Mouse (Mus musculus) midbrain, postnatal 0 days (tissue): ENCODE results near the gene D17H6S53E. TPM values are rescaled to one million over a fixed set of nuclear protein-coding genes. Genes with fewer than 3 reads are reported as not detected.

Experiments used
- ATAC-seq: fragments of 200-750 bp; cut with Nextera tagmentation; 2 replicates; pipeline ENCODE4 v1.8.0; 2017; ENCODE audit warnings: moderate number of reproducible peaks, mild to moderate bottlenecking, moderate TSS enrichment, moderate library complexity; ENCODE audit not compliant: low FRiP score
- DNase-seq: peaks from one replicate; pipeline ENCODE4 v3.0.0-alpha.2; 2015; ENCODE audit warnings: low spot score
- H3K27ac ChIP-seq: fragments of 300-500 bp; sonication (generic); 2 replicates; pipeline ENCODE4 v1.5.1; 2014; ENCODE audit warnings: low read depth, mild to moderate bottlenecking, low read length, mixed read lengths
- H3K27me3 ChIP-seq: fragments of 300-500 bp; sonication (generic); 2 replicates; pipeline ENCODE4 v1.6.1; 2014; ENCODE audit warnings: low read length, control low read depth, mixed read lengths; ENCODE audit not compliant: insufficient read depth
- H3K36me3 ChIP-seq: fragments of 300-500 bp; sonication (generic); 2 replicates; pipeline ENCODE4 v1.6.1; 2014; ENCODE audit warnings: low read length, control low read depth, mixed read lengths; ENCODE audit not compliant: insufficient read depth
- H3K4me1 ChIP-seq: fragments of 300-500 bp; sonication (generic); 2 replicates; pipeline ENCODE4 v1.6.1; 2014; ENCODE audit warnings: mild to moderate bottlenecking, control low read depth, antibody characterized with exemption, low read length, mixed read lengths; ENCODE audit not compliant: insufficient read depth
- H3K4me2 ChIP-seq: fragments of 300-500 bp; sonication (generic); 2 replicates; pipeline ENCODE4 v1.6.1; 2014; ENCODE audit warnings: low read depth, mild to moderate bottlenecking, low read length, mixed read lengths; ENCODE audit not compliant: poor library complexity, severe bottlenecking
- H3K4me3 ChIP-seq: fragments of 300-500 bp; sonication (generic); 2 replicates; pipeline ENCODE4 v1.5.1; 2014; ENCODE audit warnings: low read depth, mild to moderate bottlenecking, low read length, moderate library complexity
- H3K9ac ChIP-seq: fragments of 300-500 bp; sonication (generic); replicated peaks from 2 replicates; pipeline ENCODE4 v1.6.1; 2014; ENCODE audit warnings: mild to moderate bottlenecking, low read length, moderate library complexity, mixed read lengths; ENCODE audit not compliant: poor library complexity, severe bottlenecking
- H3K9me3 ChIP-seq: fragments of 300-500 bp; sonication (generic); 2 replicates; pipeline ENCODE4 v1.6.1; 2016; ENCODE audit warnings: low read length, control low read depth
- CTCF ChIP-seq: IDR thresholded peaks from 2 replicates; pipeline ENCODE4 v1.5.1; 2016; ENCODE audit warnings: antibody characterized with exemption, mild to moderate bottlenecking
- WGBS: fragments of 180-500 bp; shearing (Covaris S2); extraction: QIAGEN DNeasy Blood & Tissue Kit; methylation state at CpG from one replicate; pipeline ENCODE4 v1.1.7; 2014; 5-methylcytosine and 5-hydroxymethylcytosine counted together
- polyA plus RNA-seq: library from polyadenylated mRNA; unstranded; fragments of >200 nt; fragmentation: Nextera tagmentation; extraction: Ambion mirVana; gene quantifications from 2 replicates; pipeline ENCODE4 v1.2.1, GENCODE M21; 2015
- total RNA-seq: library from RNA; depleted of rRNA; stranded (reverse); fragments of >200 nt; gene quantifications from 2 replicates; pipeline ENCODE4 v1.2.3, GENCODE M21; 2014

The D17H6S53E gene
- total and polyA plus RNA-seq, 2 experiments from 2014 or later, result 9.6 to 28.0 TPM

GRCm38 (mm10) chr17:35167794-35168193 is 41.6 kb downstream of the D17H6S53E start:
- Histone ChIP-seq H3K9me3 (no peaks in the 10 kb centered on the region), H3K4me1 (0 out of 2 replicates have a peak, but pooled peaks cover 5% of the 10 kb centered on the region), H3K27me3 (no peaks in the 10 kb centered on the region), H3K4me2 (no peak overlapping the region), H3K27ac (no peak overlapping the region), H3K4me3 (no peak overlapping the region), H3K9ac (no peak overlapping the region), H3K36me3 (no peaks in the 10 kb centered on the region)
- no peak for TF ChIP-seq CTCF
- DNase-seq (no peak), ATAC-seq (no peak)
- 90% methylated on average over 7 of the region's 7 CpGs for WGBS

DNA sequence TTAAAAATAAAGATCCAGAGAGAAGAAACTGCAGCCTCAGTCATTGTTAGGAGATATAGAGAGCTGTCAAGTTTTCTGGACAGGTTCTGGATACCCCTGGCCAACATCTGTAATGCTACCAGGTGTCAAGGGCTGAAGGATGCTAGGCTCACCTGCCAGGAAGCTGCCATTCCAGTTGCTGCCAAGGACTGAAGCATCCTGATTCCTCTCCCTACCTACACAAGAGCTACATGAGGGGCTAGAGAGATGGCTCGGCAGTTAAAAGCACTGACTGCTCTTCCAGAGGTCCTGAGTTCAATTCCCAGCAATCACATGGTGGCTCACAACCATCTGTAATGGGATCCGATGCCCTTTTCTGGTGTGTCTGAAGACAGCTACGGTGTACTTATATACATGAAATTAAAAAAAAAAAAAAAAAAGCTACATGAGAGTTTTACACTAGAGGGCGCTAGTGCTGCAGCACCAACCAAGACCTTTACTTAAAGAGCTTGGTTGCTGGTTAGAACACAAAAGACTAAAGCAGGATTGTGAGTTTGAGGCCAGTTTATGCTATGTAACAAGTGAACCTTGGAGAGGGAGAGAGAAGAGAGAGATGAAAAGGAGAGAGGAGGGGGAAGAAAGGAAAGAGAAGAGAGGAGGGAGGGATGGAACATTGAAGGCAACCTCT is 42.5 kb downstream of the D17H6S53E start:
- DNase-seq, result peak; percentile 82
- Histone ChIP-seq H3K4me1 (0 out of 2 replicates have a peak, but pooled peaks cover 3% of the 10 kb centered on the region), H3K27ac (peak overlapping the region; percentile 43; the same call in 1 of the 2 replicates), H3K4me2 (no peak overlapping the region), H3K9me3 (no peaks in the 10 kb centered on the region), H3K27me3 (no peaks in the 10 kb centered on the region), H3K4me3 (no peak overlapping the region), H3K9ac (no peak overlapping the region), H3K36me3 (no peaks in the 10 kb centered on the region)
- peak; percentile 86 for TF ChIP-seq CTCF
- no peak for ATAC-seq
- 15% methylated on average over 4 of the region's 4 CpGs for WGBS

GRCm38 (mm10) chr17:35172445-35173234 is 46.5 kb downstream of the D17H6S53E start:
- no peak overlapping the region for H3K27ac ChIP-seq

GRCm38 (mm10) chr17:35173329-35173728 is 47.2 kb downstream of the D17H6S53E start:
- 73% methylated on average over 3 of the region's 3 CpGs for WGBS
- DNase-seq (no peak), ATAC-seq (no peak)
- H3K27ac ChIP-seq, result no peak overlapping the region
- no peak overlapping the region for H3K4me2 ChIP-seq
- no peak for TF ChIP-seq CTCF
- H3K4me3 ChIP-seq, result no peak overlapping the region
- no peaks in the 10 kb centered on the region for H3K4me1 ChIP-seq
- H3K36me3 ChIP-seq, result no peaks in the 10 kb centered on the region
- no peak overlapping the region for H3K9ac ChIP-seq
- no peaks in the 10 kb centered on the region for H3K9me3 ChIP-seq
- H3K27me3 ChIP-seq, result no peaks in the 10 kb centered on the region

More at GRCm38 (mm10) chr17:35172445-35173234, 46.5 kb downstream of the D17H6S53E start:
- H3K4me1 ChIP-seq, result no peaks in the 10 kb centered on the region
- no peaks in the 10 kb centered on the region for H3K27me3 ChIP-seq
- ATAC-seq (no peak), DNase-seq (no peak)
- no peak overlapping the region for H3K4me2 ChIP-seq
- H3K9ac ChIP-seq, result no peak overlapping the region
- 73% methylated on average over 11 of the region's 11 CpGs for WGBS
- no peak overlapping the region for H3K4me3 ChIP-seq
- H3K36me3 ChIP-seq, result no peaks in the 10 kb centered on the region
- no peaks in the 10 kb centered on the region for H3K9me3 ChIP-seq
- TF ChIP-seq CTCF, result no peak

GRCm38 (mm10) chr17:35174201-35174977 is 48.2 kb downstream of the D17H6S53E start:
- Histone ChIP-seq H3K36me3 (no peaks in the 10 kb centered on the region), H3K9me3 (no peaks in the 10 kb centered on the region), H3K27ac (no peak overlapping the region), H3K4me1 (no peaks in the 10 kb centered on the region), H3K4me2 (no peak overlapping the region), H3K27me3 (no peaks in the 10 kb centered on the region), H3K9ac (no peak overlapping the region), H3K4me3 (no peak overlapping the region)
- 69% methylated on average over 8 of the region's 8 CpGs for WGBS
- no peak for TF ChIP-seq CTCF
- DNase-seq, result no peak
- ATAC-seq, result no peak
